Mouse (Mus musculus): ENCODE data around the gene Hyal3. TPM values are rescaled to one million over a fixed set of nuclear protein-coding genes. Genes with fewer than 3 reads are reported as not detected.

The Hyal3 gene
- total RNA-seq, 2 experiments from 2014 or later, result 0.19 to 0.23 TPM

GRCm38 (mm10) chr9:107594281-107595062, 13.9 kb downstream of the Hyal3 start:
- DNase-seq (ENCODE audit: low spot score), result no peak

- DNase-seq (ENCODE audit: low spot score), result peak; percentile 89
Measured at GRCm38 (mm10) chr9:107596619-107597569, 16.3 kb downstream of the Hyal3 start.

GRCm38 (mm10) chr9:107598385-107598784, 17.8 kb downstream of the Hyal3 start:
- DNase-seq (ENCODE audit: low spot score), result no peak

- no peak for DNase-seq (ENCODE audit: low spot score)
Measured at GRCm38 (mm10) chr9:107599433-107599832, 18.8 kb downstream of the Hyal3 start.

GRCm38 (mm10) chr9:107599842-107600241, 19.2 kb downstream of the Hyal3 start:
- DNase-seq (ENCODE audit: low spot score), result no peak

GRCm38 (mm10) chr9:107600745-107601144, 20.1 kb downstream of the Hyal3 start:
- DNase-seq (ENCODE audit: low spot score), result no peak

GRCm38 (mm10) chr9:107601275-107601674, 20.7 kb downstream of the Hyal3 start:
- DNase-seq (ENCODE audit: low spot score), result no peak

GRCm38 (mm10) chr9:107602068-107602648, 21.5 kb downstream of the Hyal3 start:
- DNase-seq (ENCODE audit: low spot score), result peak; percentile 95

GRCm38 (mm10) chr9:107603251-107603650, 22.6 kb downstream of the Hyal3 start:
- no peak for DNase-seq (ENCODE audit: low spot score)

- DNase-seq (ENCODE audit: low spot score), result no peak
Measured at GRCm38 (mm10) chr9:107605041-107605661, 24.5 kb downstream of the Hyal3 start.

- peak; percentile 62 for DNase-seq (ENCODE audit: low spot score)
Measured at GRCm38 (mm10) chr9:107606591-107606990, 26.0 kb downstream of the Hyal3 start.

GRCm38 (mm10) chr9:107607036-107607435, 26.4 kb downstream of the Hyal3 start:
- DNase-seq (ENCODE audit: low spot score), result no peak

- DNase-seq (ENCODE audit: low spot score), result no peak
Measured at GRCm38 (mm10) chr9:107607653-107608245, 27.1 kb downstream of the Hyal3 start.

- peak; percentile 53 for DNase-seq (ENCODE audit: low spot score)
Measured at GRCm38 (mm10) chr9:107608741-107609432, 28.3 kb downstream of the Hyal3 start, which contains the start of gene Sema3b. Sema3b (minus strand) TSS chr9:107609229.

- no peak for DNase-seq (ENCODE audit: low spot score)
Measured at GRCm38 (mm10) chr9:107609433-107609830, 28.8 kb downstream of the Hyal3 start.

- no peak for DNase-seq (ENCODE audit: low spot score)
Measured at GRCm38 (mm10) chr9:107611456-107612190, 31.0 kb downstream of the Hyal3 start.

- peak; percentile 99 for DNase-seq (ENCODE audit: low spot score)
Measured at GRCm38 (mm10) chr9:107612191-107612944, 31.8 kb downstream of the Hyal3 start.

GRCm38 (mm10) chr9:107612945-107613569, 32.4 kb downstream of the Hyal3 start:
- DNase-seq (ENCODE audit: low spot score), result no peak
